Mouse (Mus musculus): ENCODE measurements around the gene Camk1.

- TF ChIP-seq POLR2A (IDR thresholded peaks at IDR 0.05; ENCODE audit: control insufficient read depth, low read depth, low read length) (no peak), CTCF (IDR thresholded peaks at IDR 0.05; ENCODE audit: control insufficient read depth, insufficient read depth, insufficient replicate concordance, low read depth, low read length) (no peak)
Observed at GRCm38 (mm10) chr6:113379246-113379645, 35.5 kb upstream of the Camk1 start.

Data from testis, adult 2 months (tissue).